Mouse (Mus musculus) hindbrain, embryonic 14.5 days (tissue): ENCODE measurements around the gene Cnnm2. TPM values are rescaled to one million over a fixed set of nuclear protein-coding genes. Genes with fewer than 3 reads are reported as not detected.

Experiments used
- ATAC-seq: fragments of 200-750 bp; cut with Nextera tagmentation; 2 replicates; pipeline ENCODE4 v1.8.0; 2017; ENCODE audit warnings: moderate number of reproducible peaks, mild to moderate bottlenecking, moderate TSS enrichment, moderate library complexity; ENCODE audit not compliant: low FRiP score
- DNase-seq: peaks from one replicate; pipeline ENCODE4 v3.0.0-alpha.2; 2015; ENCODE audit warnings: low spot score
- H3K27ac ChIP-seq: fragments of 300-500 bp; sonication (generic); 2 replicates; pipeline ENCODE4 v1.5.1; 2014; ENCODE audit warnings: mild to moderate bottlenecking, moderate library complexity
- H3K27me3 ChIP-seq: fragments of 300-500 bp; sonication (generic); 2 replicates; pipeline ENCODE4 v1.6.1; 2014; ENCODE audit warnings: mild to moderate bottlenecking, low read length, mixed read lengths; ENCODE audit not compliant: control insufficient read depth, insufficient read depth
- H3K36me3 ChIP-seq: fragments of 300-500 bp; sonication (generic); replicated peaks from 2 replicates; pipeline ENCODE4 v1.6.1; 2014; ENCODE audit not compliant: control insufficient read depth, insufficient read depth
- H3K4me1 ChIP-seq: fragments of 300-500 bp; sonication (generic); replicated peaks from 2 replicates; pipeline ENCODE4 v1.6.1; 2014; ENCODE audit warnings: antibody characterized with exemption, low read length, mixed read lengths; ENCODE audit not compliant: control insufficient read depth, insufficient read depth
- H3K4me2 ChIP-seq: fragments of 300-500 bp; sonication (generic); replicated peaks from 2 replicates; pipeline ENCODE4 v1.6.1; 2014; ENCODE audit warnings: mild to moderate bottlenecking, moderate library complexity
- H3K4me3 ChIP-seq: fragments of 300-500 bp; sonication (generic); replicated peaks from 2 replicates; pipeline ENCODE4 v1.5.1; 2014; ENCODE audit warnings: mild to moderate bottlenecking, low read length
- H3K9ac ChIP-seq: fragments of 300-500 bp; sonication (generic); 2 replicates; pipeline ENCODE4 v1.6.1; 2014
- H3K9me3 ChIP-seq: fragments of 300-500 bp; sonication (generic); 2 replicates; pipeline ENCODE4 v1.6.1; 2016; ENCODE audit warnings: low read length; ENCODE audit not compliant: control insufficient read depth
- WGBS: fragments of 180-500 bp; shearing (Covaris S2); extraction: QIAGEN DNeasy Blood & Tissue Kit; methylation state at CpG from one replicate; pipeline ENCODE4 v1.1.7; 2014; 5-methylcytosine and 5-hydroxymethylcytosine counted together
- polyA plus RNA-seq: library from polyadenylated mRNA; unstranded; fragments of >200 nt; fragmentation: Nextera tagmentation; extraction: Ambion mirVana; gene quantifications from 2 replicates; pipeline ENCODE4 v1.2.1, GENCODE M21; 2014

Gene Cnnm2
- polyA plus RNA-seq, 1 experiment from 2014 or later, result 10.8 TPM

DNA sequence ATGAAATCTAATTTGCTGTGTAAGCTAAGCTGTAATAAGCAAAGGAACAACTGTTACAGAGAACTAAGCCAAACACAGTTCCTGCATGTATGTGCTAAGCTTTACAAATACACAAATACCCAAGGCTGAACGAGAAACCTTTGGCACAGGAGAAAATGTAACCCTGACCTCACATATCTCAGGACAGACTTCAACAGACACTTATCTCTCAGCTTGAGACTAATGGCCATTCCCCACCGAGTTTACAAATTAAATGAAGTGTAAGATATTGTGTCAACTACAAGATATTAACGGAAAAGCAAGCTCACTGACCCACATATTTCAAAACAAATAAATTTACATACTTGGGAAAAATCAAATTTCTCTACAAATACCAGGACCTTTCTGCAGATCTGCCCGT lies 166.7 kb downstream of the Cnnm2 start:
- 58% methylated on average over 4 of the region's 4 CpGs for WGBS
- no peak overlapping the region for H3K4me3 ChIP-seq
- no peaks in the 10 kb centered on the region for H3K36me3 ChIP-seq
- H3K27ac ChIP-seq, result no peak overlapping the region
- no peak overlapping the region for H3K9ac ChIP-seq
- ATAC-seq (no peak), DNase-seq (no peak)
- no peak overlapping the region for H3K4me2 ChIP-seq
- H3K4me1 ChIP-seq, result no peaks in the 10 kb centered on the region
- no peaks in the 10 kb centered on the region for H3K27me3 ChIP-seq
- H3K9me3 ChIP-seq, result no peaks in the 10 kb centered on the region

DNA sequence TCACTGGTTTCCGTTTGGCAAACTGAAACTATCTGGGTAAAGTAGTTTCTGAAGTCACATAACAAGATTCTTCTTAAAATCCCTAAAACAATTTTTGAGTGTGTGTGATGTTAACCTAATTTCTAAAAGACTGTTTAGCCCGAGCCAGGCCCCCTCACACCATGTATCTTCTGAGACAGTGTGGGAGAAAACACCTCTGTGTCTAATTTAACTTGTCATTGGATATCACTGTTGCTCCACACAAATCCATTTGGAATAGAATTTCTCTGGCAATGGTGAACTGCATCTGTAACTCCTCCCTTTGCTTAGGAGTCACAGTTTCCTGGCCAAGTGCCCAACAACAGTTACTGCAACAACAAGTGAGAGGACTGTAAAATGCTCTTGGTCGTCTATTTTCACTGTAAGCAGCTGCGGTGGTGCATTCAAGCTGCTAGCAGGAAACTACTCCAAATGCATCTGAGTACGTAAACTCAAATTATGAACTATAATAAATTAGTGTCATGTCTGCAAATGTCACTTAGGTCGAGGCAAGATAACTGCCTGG lies 167.7 kb downstream of the Cnnm2 start:
- ATAC-seq, result no peak
- Histone ChIP-seq H3K9me3 (no peaks in the 10 kb centered on the region), H3K4me1 (no peaks in the 10 kb centered on the region), H3K27ac (no peak overlapping the region), H3K27me3 (no peaks in the 10 kb centered on the region), H3K4me3 (no peak overlapping the region), H3K36me3 (no peaks in the 10 kb centered on the region), H3K9ac (no peak overlapping the region), H3K4me2 (no peak overlapping the region)
- WGBS, result 63% methylated on average over 6 of the region's 6 CpGs
- peak; percentile 53 for DNase-seq

Other genes starting within 250 kb of the Cnnm2 start
- gene Arl3, start 188.4 kb upstream of the Cnnm2 start, polyA plus RNA-seq, result 130 and 141 TPM in 2 replicates
- gene Sfxn2, start 188.2 kb upstream of the Cnnm2 start, polyA plus RNA-seq, result 7.2 and 8.4 TPM in 2 replicates
- gene Wbp1l, start 162.5 kb upstream of the Cnnm2 start, polyA plus RNA-seq, result 29.9 and 31.7 TPM in 2 replicates
- not detected in 2 replicates for gene Cyp17a1, start 88.4 kb upstream of the Cnnm2 start, polyA plus RNA-seq
- gene Borcs7, start 71.7 kb upstream of the Cnnm2 start, polyA plus RNA-seq, result 21.2 and 26.6 TPM in 2 replicates
- 38.6 and 40.1 TPM in 2 replicates for gene As3mt, start 54.1 kb upstream of the Cnnm2 start, polyA plus RNA-seq